Comparison of ENCODE assay signal across 8 mouse cellular contexts in the genomic region with DNA sequence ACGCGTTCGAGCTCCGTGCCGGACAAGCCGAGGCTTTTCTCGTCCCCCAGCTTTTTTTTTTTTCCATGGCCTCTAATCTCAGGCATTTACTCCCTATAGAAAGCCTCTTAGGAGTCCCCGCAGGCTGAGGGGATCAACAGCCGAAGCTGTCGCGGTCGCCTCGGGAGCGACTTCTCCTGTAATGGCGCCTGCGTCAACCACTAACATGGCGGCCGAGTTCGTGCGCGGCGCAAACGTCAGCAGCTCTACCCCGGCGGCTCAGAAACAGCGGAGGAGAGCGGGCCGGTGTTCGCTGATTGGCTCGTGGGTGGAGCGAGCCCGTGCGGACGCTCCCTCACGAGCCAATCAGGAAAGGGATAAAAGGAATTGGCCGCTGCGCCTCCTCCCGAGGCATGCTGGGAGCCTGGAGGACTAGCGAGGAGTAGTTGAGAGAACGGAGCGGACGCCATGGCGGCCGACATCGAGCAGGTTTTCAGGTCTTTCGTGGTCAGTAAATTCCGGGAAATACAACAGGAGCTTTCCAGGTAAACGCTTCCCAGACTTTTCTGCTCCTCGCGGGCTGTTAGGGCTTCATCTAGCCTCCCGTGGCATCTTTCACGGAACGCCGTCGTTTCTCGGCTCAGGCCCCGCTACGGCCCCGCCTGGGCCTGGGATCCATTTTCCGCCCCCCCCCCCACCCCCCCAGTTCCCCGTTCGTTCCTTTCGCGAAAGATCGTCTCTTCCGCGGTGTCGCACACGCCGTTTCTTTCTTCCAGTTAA. TPM values are rescaled to one million over a fixed set of nuclear protein-coding genes. Genes with fewer than 3 reads are reported as not detected.
DNase-seq lines count a peak whose midpoint lies in the region; ATAC-seq lines count a peak whose summit lies in the region.

Gene Son (plus strand): TSS at position 46 of the 759 bp plus-strand sequence.

- under 1% methylated on average over 68 of the region's 70 CpGs for WGBS in lung, embryonic 16.5 days

- H3K27ac ChIP-seq in lung, embryonic 16.5 days (ENCODE audit: low read length): peak within 1 kb of the TSS; percentile 100

- peaks cover 8% of the 10 kb centered on the region for H3K36me3 ChIP-seq in lung, embryonic 16.5 days (ENCODE audit: control insufficient read depth, insufficient read depth, low read length)

- H3K9ac ChIP-seq in lung, embryonic 16.5 days (ENCODE audit: low read length): peak within 1 kb of the TSS; percentile 93

- H3K4me3 ChIP-seq in lung, embryonic 16.5 days (ENCODE audit: low read length): peak within 1 kb of the TSS; percentile 92

- H3K27me3 ChIP-seq in lung, embryonic 16.5 days (ENCODE audit: control insufficient read depth, insufficient read depth, low read depth, low read length): no peaks in the 10 kb centered on the region

- peaks cover 6% of the 10 kb centered on the region for H3K4me1 ChIP-seq in lung, embryonic 16.5 days (replicated peaks; ENCODE audit: control insufficient read depth, insufficient read depth, low read length)

- peak; percentile 91 to 95 for ATAC-seq in hematopoietic stem cell, adult 5-6 weeks (replicated peaks in 1 of 2; ENCODE audit: insufficient read depth in 1 of 2, low FRiP score in 2 of 2, low TSS enrichment in 1 of 2, low read depth in 1 of 2, poor library complexity in 2 of 2, severe bottlenecking in 2 of 2)
- peak; percentile 96 for ATAC-seq in lung, embryonic 16.5 days (ENCODE audit: low read depth)

- peak within 1 kb of the TSS; percentile 98 for H3K4me2 ChIP-seq in lung, embryonic 16.5 days (ENCODE audit: low read depth, low read length)

- DNase-seq in MEL-GATA-1-ER (ENCODE audit: extremely low read depth, low read depth): peak; percentile 93
- peak; percentile 95 for DNase-seq in cerebellum, adult 8-10 months
- peak; percentile 97 for DNase-seq in forelimb bud, embryonic 11.5 days (ENCODE audit: low read depth, low spot score)
- peak; percentile 87 for DNase-seq in layer of hippocampus, adult 9-10 months (ENCODE audit: low spot score)
- DNase-seq in ovary, postnatal 10 days (ENCODE audit: low spot score): peak; percentile 83
- DNase-seq in thymus, postnatal 10 days (ENCODE audit: low spot score in 2 of 2): peak; percentile 93 to 96

- no peaks in the 10 kb centered on the region for H3K9me3 ChIP-seq in lung, embryonic 16.5 days (ENCODE audit: control insufficient read depth, low read length)

RNA-seq across cellular contexts. Expression of gene Son, which starts in this region (rescaled TPM):
- 279 and 303 TPM in 2 replicates for total RNA-seq in hematopoietic stem cell, adult 5-6 weeks (2017)
- polyA plus RNA-seq in lung, embryonic 16.5 days (2015; fragmentation: Nextera tagmentation; extraction: Ambion mirVana): 113 and 118 TPM in 2 replicates

Comparison
In these comparisons a context has a peak if more than half of its experiments do, and no peak if none do; other contexts are left out.
1. Peak in every context shown above with its lines: DNase-seq, ATAC-seq, H3K4me3 ChIP-seq and H3K27ac ChIP-seq.